ENCODE assay signal across 32 mouse cellular contexts in genomic region chr8:119513405-119513804, GRCm38 (mm10). TPM values are rescaled to one million over a fixed set of nuclear protein-coding genes. Genes with fewer than 3 reads are reported as not detected.
DNase-seq lines count a peak whose midpoint lies in the region; ATAC-seq and TF ChIP-seq lines count a peak whose summit lies in the region.
"Had no signal": no experiment of that assay in that cellular context is flagged by ENCODE, and none has a peak within 500 bp of the region (broad histone marks: within the 10 kb centered on the region; RNA-seq: fewer than 3 reads in every experiment).

No protein-coding gene starts in this region.

- H3K4me3 ChIP-seq in gastrocnemius, adult 2 months = no peak overlapping the region
- no peak overlapping the region for H3K4me3 ChIP-seq in heart, embryonic 10.5 days
- H3K4me3 ChIP-seq: embryonic facial prominence, embryonic 10.5 days; embryonic facial prominence, embryonic 15.5 days; forebrain, embryonic 13.5 days; hindbrain, embryonic 12.5 days; intestine, embryonic 15.5 days; limb, embryonic 13.5 days; liver, embryonic 13.5 days; neural tube, embryonic 12.5 days had no signal

- intact Hi-C loops in gastrocnemius, adult 2 months (cut with DNase I) = no loop called here

- peak; percentile 42 for DNase-seq in gastrocnemius, adult 2 months
- DNase-seq in gastrocnemius, adult 8-10 months (ENCODE audit: low spot score in 2 of 2) = no peak
- DNase-seq in MN1 (ENCODE audit: low spot score) = peak; percentile 25
- peak; percentile 66 for DNase-seq in cerebellum, adult 11-12 months
- DNase-seq in cerebellum, adult 9-11 months = peak; percentile 73
- DNase-seq in kidney, postnatal 36 days = no peak
- no peak for DNase-seq in heart, embryonic 10.5 days (ENCODE audit: low spot score)
- DNase-seq: adrenal gland, postnatal 14 days; heart, postnatal 36 days; kidney, adult 2 months; liver, embryonic 13.5 days; lung, postnatal 10 days; right cerebral cortex, postnatal 4 days; thymus, adult 2 months; thymus, postnatal 4 days had no signal

- TF ChIP-seq CTCF in gastrocnemius, adult 2 months (IDR thresholded peaks at IDR 0.05) = no peak

- no peak overlapping the region for H3K27ac ChIP-seq in gastrocnemius, adult 2 months
- no peak overlapping the region for H3K27ac ChIP-seq in heart, embryonic 10.5 days
- H3K27ac ChIP-seq: embryonic facial prominence, embryonic 10.5 days; embryonic facial prominence, embryonic 15.5 days; forebrain, embryonic 13.5 days; hindbrain, embryonic 12.5 days; hindbrain, postnatal 0 days; intestine, embryonic 15.5 days; limb, embryonic 13.5 days; liver, embryonic 13.5 days; neural tube, embryonic 12.5 days; stomach, postnatal 0 days had no signal

- no peaks in the 10 kb centered on the region for H3K9me3 ChIP-seq in heart, embryonic 10.5 days
- H3K9me3 ChIP-seq: embryonic facial prominence, embryonic 10.5 days; embryonic facial prominence, embryonic 15.5 days; forebrain, embryonic 13.5 days; hindbrain, embryonic 12.5 days; intestine, embryonic 15.5 days; limb, embryonic 13.5 days; liver, embryonic 13.5 days; neural tube, embryonic 12.5 days had no signal

- WGBS in heart, embryonic 10.5 days = 83% methylated on average over 4 of the region's 4 CpGs

- ATAC-seq in erythroblast, adult 5-6 weeks (replicated peaks; ENCODE audit: low FRiP score, poor library complexity, severe bottlenecking) = no peak
- ATAC-seq: forebrain, embryonic 13.5 days; hindbrain, postnatal 0 days; intestine, embryonic 15.5 days; midbrain, embryonic 16.5 days had no signal

- 0 out of 2 replicates have a peak, but pooled peaks cover 4% of the 10 kb centered on the region for H3K4me1 ChIP-seq in heart, embryonic 10.5 days
- H3K4me1 ChIP-seq: embryonic facial prominence, embryonic 15.5 days; intestine, embryonic 15.5 days; limb, embryonic 13.5 days had no signal

- H3K36me3 ChIP-seq in heart, embryonic 10.5 days = peaks cover 100% of the 10 kb centered on the region

- H3K27me3 ChIP-seq in heart, embryonic 10.5 days (ENCODE audit: insufficient read depth, poor library complexity, severe bottlenecking) = no peaks in the 10 kb centered on the region
- H3K27me3 ChIP-seq: embryonic facial prominence, embryonic 15.5 days; forebrain, embryonic 13.5 days; hindbrain, embryonic 12.5 days; intestine, embryonic 15.5 days; limb, embryonic 13.5 days; liver, embryonic 13.5 days; neural tube, embryonic 12.5 days had no signal

RNA-seq across cellular contexts. Expression of gene Slc38a8, which starts 11.9 kb away (rescaled TPM):
- not detected for total RNA-seq in gastrocnemius, adult 2 months (2021)
- not detected for total RNA-seq in gastrocnemius, adult 8-10 months (2022)
- total RNA-seq in erythroblast, adult 5-6 weeks (2015; ENCODE audit: low replicate concordance) = not detected in 2 replicates
- not detected in 2 replicates for total RNA-seq in erythroblast, adult 5-6 weeks (2017; ENCODE audit: low replicate concordance)
- polyA plus RNA-seq in heart, embryonic 10.5 days (2016; fragmentation: Nextera tagmentation; extraction: Ambion mirVana) = not detected in 2 replicates
- total RNA-seq: adrenal gland, postnatal 14 days; gastrocnemius, postnatal 4 days; heart, postnatal 36 days; hindbrain, postnatal 0 days; megakaryocyte, adult 5-6 weeks; MEL had no signal
- polyA plus RNA-seq: forebrain, embryonic 13.5 days; heart, embryonic 16.5 days; kidney, adult 2 months; kidney, embryonic 16.5 days; liver, embryonic 13.5 days; midbrain, embryonic 11.5 days; midbrain, embryonic 16.5 days; neural tube, embryonic 12.5 days; stomach, postnatal 0 days had no signal

RNA-seq across cellular contexts. Expression of gene Mbtps1, which starts 45.1 kb away (rescaled TPM):
- total RNA-seq in gastrocnemius, adult 2 months (2021) = 10 to 100 TPM; 28.6 to 28.7 TPM
- 10 to 100 TPM; 18.1 to 24.4 (median 22.5) TPM for total RNA-seq in gastrocnemius, adult 8-10 months (2022)
- total RNA-seq in erythroblast, adult 5-6 weeks (2015; ENCODE audit: low replicate concordance) = 36.1 and 41.0 TPM in 2 replicates
- 43.0 and 68.2 TPM in 2 replicates for total RNA-seq in erythroblast, adult 5-6 weeks (2017; ENCODE audit: low replicate concordance)
- 86.9 and 98.4 TPM in 2 replicates for polyA plus RNA-seq in heart, embryonic 10.5 days (2016; fragmentation: Nextera tagmentation; extraction: Ambion mirVana)

Comparison
In these comparisons a context has a peak if more than half of its experiments do, and no peak if none do; other contexts are left out.
1. DNase-seq: peak in gastrocnemius, adult 2 months (single experiment), MN1 (single experiment), cerebellum, adult 11-12 months (single experiment) and cerebellum, adult 9-11 months (single experiment); none in gastrocnemius, adult 8-10 months (0 of 2), kidney, postnatal 36 days (0 of 2) and heart, embryonic 10.5 days (single experiment).